Mouse (Mus musculus) right cerebral cortex, adult 18-20 months (tissue): Measurements from ENCODE around the gene Dnajc16.
A peak's percentile ranks its signal among the peaks of the same experiment; 100 is the strongest.

Experiments
- DNase-seq: peaks from one replicate; pipeline ENCODE4 v3.0.0; 2022; ENCODE audit warnings: mixed read lengths

The Dnajc16 gene

GRCm38 (mm10) chr4:141790524-141790990, at the start of gene Dnajc16:
Gene Dnajc16 (minus strand): TSS chr4:141790931.
- DNase-seq: peak; percentile 98

- DNase-seq: no peak
Observed at GRCm38 (mm10) chr4:141834536-141835095, 43.9 kb upstream of the Dnajc16 start.

- peak; percentile 66 for DNase-seq
Observed at GRCm38 (mm10) chr4:141833911-141834310, 43.2 kb upstream of the Dnajc16 start.

- DNase-seq: no peak
Observed at GRCm38 (mm10) chr4:141831361-141831760, 40.6 kb upstream of the Dnajc16 start.

- no peak for DNase-seq
Observed at GRCm38 (mm10) chr4:141830381-141830780, 39.6 kb upstream of the Dnajc16 start.

GRCm38 (mm10) chr4:141828177-141828576, 37.4 kb upstream of the Dnajc16 start:
- no peak for DNase-seq

- DNase-seq: no peak
Observed at GRCm38 (mm10) chr4:141827401-141827800, 36.7 kb upstream of the Dnajc16 start.

GRCm38 (mm10) chr4:141826060-141826459, 35.3 kb upstream of the Dnajc16 start, which contains the start of gene Cela2a:
Gene Cela2a (minus strand): TSS chr4:141826160.
- DNase-seq: no peak

GRCm38 (mm10) chr4:141822979-141823378, 32.2 kb upstream of the Dnajc16 start:
- no peak for DNase-seq

GRCm38 (mm10) chr4:141822089-141822488, 31.4 kb upstream of the Dnajc16 start:
- no peak for DNase-seq

- DNase-seq: no peak
Observed at GRCm38 (mm10) chr4:141821178-141821577, 30.4 kb upstream of the Dnajc16 start.

- no peak for DNase-seq
Observed at GRCm38 (mm10) chr4:141819316-141819715, 28.6 kb upstream of the Dnajc16 start.

GRCm38 (mm10) chr4:141818861-141819260, 28.1 kb upstream of the Dnajc16 start:
- no peak for DNase-seq

- DNase-seq: no peak
Observed at GRCm38 (mm10) chr4:141817706-141818105, 27.0 kb upstream of the Dnajc16 start.

GRCm38 (mm10) chr4:141816776-141817655, 26.3 kb upstream of the Dnajc16 start:
- DNase-seq: no peak

- no peak for DNase-seq
Observed at GRCm38 (mm10) chr4:141816267-141816666, 25.5 kb upstream of the Dnajc16 start.

GRCm38 (mm10) chr4:141811375-141811774, 20.6 kb upstream of the Dnajc16 start:
- DNase-seq: no peak

GRCm38 (mm10) chr4:141810975-141811374, 20.2 kb upstream of the Dnajc16 start:
- DNase-seq: no peak

GRCm38 (mm10) chr4:141809850-141810464, 19.2 kb upstream of the Dnajc16 start:
- DNase-seq: no peak

GRCm38 (mm10) chr4:141805886-141806285, 15.2 kb upstream of the Dnajc16 start:
- DNase-seq: no peak

GRCm38 (mm10) chr4:141804105-141804504, 13.4 kb upstream of the Dnajc16 start:
- no peak for DNase-seq

GRCm38 (mm10) chr4:141797545-141797944, 6.8 kb upstream of the Dnajc16 start:
- no peak for DNase-seq

- no peak for DNase-seq
Observed at GRCm38 (mm10) chr4:141796954-141797353, 6.2 kb upstream of the Dnajc16 start.

GRCm38 (mm10) chr4:141796356-141796755, 5.6 kb upstream of the Dnajc16 start:
- no peak for DNase-seq
